Mouse (Mus musculus) testis, postnatal 14 days (tissue): ENCODE results near the gene Ero1lb.
"Not testable (repeated sequence)": the region's sequence is repeated elsewhere in the genome, so short reads cannot be mapped to it uniquely, and the experiment has no call there.

Experiments used
- DNase-seq: peaks from one replicate; pipeline ENCODE4 v3.0.0; 2021; ENCODE audit warnings: low spot score

Gene Ero1lb

GRCm38 (mm10) chr13:12574979-12575536 lies 9.4 kb downstream of the Ero1lb start:
- DNase-seq, result no peak

GRCm38 (mm10) chr13:12578145-12578544 lies 12.5 kb downstream of the Ero1lb start:
- DNase-seq, result no peak

- DNase-seq, result peak; percentile 34
These were observed 23.3 kb downstream of the Ero1lb start for GRCm38 (mm10) chr13:12589003-12589402.

- not testable (repeated sequence) for DNase-seq
These were observed 31.4 kb downstream of the Ero1lb start for GRCm38 (mm10) chr13:12597075-12597474.

- DNase-seq, result not testable (repeated sequence)
These were observed 44.5 kb downstream of the Ero1lb start for GRCm38 (mm10) chr13:12610206-12610605.

- DNase-seq, result not testable (repeated sequence)
These were observed 48.4 kb downstream of the Ero1lb start for GRCm38 (mm10) chr13:12614026-12614425.

GRCm38 (mm10) chr13:12614591-12614990 lies 48.9 kb downstream of the Ero1lb start:
- DNase-seq, result not testable (repeated sequence)

GRCm38 (mm10) chr13:12615014-12615413 lies 49.3 kb downstream of the Ero1lb start:
- DNase-seq, result not testable (repeated sequence)

- DNase-seq, result peak; percentile 6
These were observed 50.8 kb downstream of the Ero1lb start for GRCm38 (mm10) chr13:12616489-12616888.

GRCm38 (mm10) chr13:12619808-12620207 lies 54.1 kb downstream of the Ero1lb start:
- not testable (repeated sequence) for DNase-seq

- DNase-seq, result not testable (repeated sequence)
These were observed 60.4 kb downstream of the Ero1lb start for GRCm38 (mm10) chr13:12626061-12626460.

GRCm38 (mm10) chr13:12627746-12628145 lies 62.1 kb downstream of the Ero1lb start:
- DNase-seq, result not testable (repeated sequence)

GRCm38 (mm10) chr13:12628181-12628580 lies 62.5 kb downstream of the Ero1lb start:
- DNase-seq, result not testable (repeated sequence)

- not testable (repeated sequence) for DNase-seq
These were observed 64.6 kb downstream of the Ero1lb start for GRCm38 (mm10) chr13:12630252-12630651.

GRCm38 (mm10) chr13:12634941-12635588 lies 69.4 kb downstream of the Ero1lb start:
- not testable (repeated sequence) for DNase-seq

GRCm38 (mm10) chr13:12642795-12643194 lies 77.1 kb downstream of the Ero1lb start:
- not testable (repeated sequence) for DNase-seq

GRCm38 (mm10) chr13:12646676-12647075 lies 81.0 kb downstream of the Ero1lb start:
- DNase-seq, result not testable (repeated sequence)

- DNase-seq, result peak; percentile 53
These were observed 84.6 kb downstream of the Ero1lb start for GRCm38 (mm10) chr13:12650020-12650876.

GRCm38 (mm10) chr13:12650877-12651176 lies 85.2 kb downstream of the Ero1lb start:
- peak; percentile 40 for DNase-seq
